Mouse (Mus musculus): Measurements from ENCODE around the gene Tmem88b. TPM values are rescaled to one million over a fixed set of nuclear protein-coding genes. Genes with fewer than 3 reads are reported as not detected.

The Tmem88b gene
- total and polyA plus RNA-seq, 3 experiments, result 0.19 to 0.32 TPM; not detected in 1

DNA sequence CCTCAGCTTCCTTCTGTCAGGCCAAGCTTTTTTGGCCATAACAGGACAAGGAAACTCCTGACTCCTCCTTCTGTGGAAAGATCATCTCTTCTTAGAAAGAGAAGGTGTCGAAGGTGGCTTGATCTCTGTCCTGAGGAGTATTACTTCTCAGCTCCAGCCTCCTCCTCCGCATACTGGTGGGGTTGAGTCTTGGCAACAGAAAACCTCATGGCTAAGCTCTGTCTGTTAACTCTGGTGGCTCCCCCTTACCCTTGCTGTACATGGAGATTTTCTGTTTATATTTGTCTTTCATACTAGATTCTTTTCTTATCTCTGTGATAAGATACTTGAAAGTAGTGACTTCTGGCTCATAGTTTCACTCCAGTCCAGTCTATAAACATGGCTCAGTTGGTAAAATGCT, 8.1 kb upstream of the Tmem88b start:
- no peaks in the 10 kb centered on the region for H3K9me3 ChIP-seq (replicated peaks; ENCODE audit: insufficient read depth, low read length)
- H3K27me3 ChIP-seq (ENCODE audit: control insufficient read depth in 1 of 2, insufficient read depth in 2 of 2, low read length in 2 of 2), result 0 out of 4 replicates have a peak, but pooled peaks cover 0 to 4% of the 10 kb centered on the region in 2 experiments
- TF ChIP-seq RAD21 (IDR thresholded peaks at IDR 0.05; ENCODE audit: low read depth, low read length) (no peak), HCFC1 (IDR thresholded peaks at IDR 0.05; ENCODE audit: low read depth, low read length) (no peak)
- no peak overlapping the region for H3K4me3 ChIP-seq (ENCODE audit: control insufficient read depth in 1 of 2, insufficient read depth in 1 of 2, low read depth in 2 of 2, low read length in 2 of 2)
- peaks cover 0 to under 1% of the 10 kb centered on the region in 2 experiments; a peak in 2 of 4 replicates for H3K36me3 ChIP-seq (ENCODE audit: control insufficient read depth in 1 of 2, insufficient read depth in 2 of 2, low read length in 2 of 2)
- H3K9ac ChIP-seq (ENCODE audit: control insufficient read depth, low read depth, low read length, poor library complexity, severe bottlenecking), result no peak overlapping the region
- H3K79me2 ChIP-seq (ENCODE audit: control insufficient read depth, insufficient read depth, low read length, poor library complexity), result no peaks in the 10 kb centered on the region
- peaks cover under 1 to 1% of the 10 kb centered on the region in 2 experiments; a peak in 3 of 4 replicates for H3K4me1 ChIP-seq (ENCODE audit: control insufficient read depth in 1 of 2, insufficient read depth in 2 of 2, low read length in 2 of 2)
- H3K27ac ChIP-seq (ENCODE audit: control insufficient read depth, low read depth, low read length), result no peak overlapping the region
- no peak for DNase-seq (ENCODE audit: low read depth, low spot score)

GRCm38 (mm10) chr4:155791240-155791933, 5.7 kb upstream of the Tmem88b start:
- H3K27me3 ChIP-seq (ENCODE audit: control insufficient read depth in 1 of 2, insufficient read depth in 2 of 2, low read length in 2 of 2), result 0 out of 4 replicates have a peak, but pooled peaks cover 0 to 4% of the 10 kb centered on the region in 2 experiments
- H3K9me3 ChIP-seq (replicated peaks; ENCODE audit: insufficient read depth, low read length), result no peaks in the 10 kb centered on the region
- no peaks in the 10 kb centered on the region for H3K79me2 ChIP-seq (ENCODE audit: control insufficient read depth, insufficient read depth, low read length, poor library complexity)
- TF ChIP-seq RCOR1 (IDR thresholded peaks at IDR 0.05; ENCODE audit: low read depth, low read length), result no peak
- TF ChIP-seq E2F4 (IDR thresholded peaks at IDR 0.05; ENCODE audit: borderline replicate concordance, low read depth, low read length), result no peak
- TF ChIP-seq NELFE (IDR thresholded peaks at IDR 0.05; ENCODE audit: low read depth, low read length), result no peak
- TF ChIP-seq TBP (IDR thresholded peaks at IDR 0.05; ENCODE audit: low read depth, low read length), result no peak
- no peak for TF ChIP-seq ZC3H11A (IDR thresholded peaks at IDR 0.05; ENCODE audit: low read depth, low read length)
- TF ChIP-seq MYC (IDR thresholded peaks at IDR 0.05; ENCODE audit: low read depth, low read length), result no peak
- no peak for TF ChIP-seq MAZ (IDR thresholded peaks at IDR 0.05; ENCODE audit: low read depth, low read length)
- TF ChIP-seq MEF2A (IDR thresholded peaks at IDR 0.05; ENCODE audit: extremely low read depth, insufficient replicate concordance, low read depth, low read length, poor library complexity, severe bottlenecking), result no peak
- no peak for TF ChIP-seq UBTF (IDR thresholded peaks at IDR 0.05; ENCODE audit: borderline replicate concordance, insufficient read depth, low read depth, low read length)
- no peak for TF ChIP-seq ZMIZ1 (IDR thresholded peaks at IDR 0.05; ENCODE audit: low read depth, low read length)
- no peak for TF ChIP-seq USF1 (IDR thresholded peaks at IDR 0.05; ENCODE audit: low read depth, low read length)
- TF ChIP-seq POLR2AphosphoS5 (IDR thresholded peaks at IDR 0.05; ENCODE audit: borderline replicate concordance, low read depth, low read length), result no peak
- TF ChIP-seq KAT2A (conservative IDR thresholded peaks at IDR 0.05; ENCODE audit: low read depth, low read length), result no peak
- no peak for TF ChIP-seq HCFC1 (IDR thresholded peaks at IDR 0.05; ENCODE audit: low read depth, low read length)
- no peak for TF ChIP-seq USF2 (IDR thresholded peaks at IDR 0.05; ENCODE audit: borderline replicate concordance in 1 of 2, insufficient read depth in 1 of 2, low read depth in 1 of 2, low read length in 2 of 2)
- TF ChIP-seq MXI1 (IDR thresholded peaks at IDR 0.05; ENCODE audit: low read depth, low read length), result no peak
- H3K36me3 ChIP-seq (ENCODE audit: control insufficient read depth in 1 of 2, insufficient read depth in 2 of 2, low read length in 2 of 2), result peaks cover 0 to 8% of the 10 kb centered on the region in 2 experiments; a peak in 2 of 4 replicates
- peaks cover 3 to 10% of the 10 kb centered on the region in 2 experiments; a peak in 3 of 4 replicates for H3K4me1 ChIP-seq (ENCODE audit: control insufficient read depth in 1 of 2, insufficient read depth in 2 of 2, low read length in 2 of 2)
- H3K9ac ChIP-seq (ENCODE audit: control insufficient read depth, low read depth, low read length, poor library complexity, severe bottlenecking), result no peak overlapping the region
- no peak overlapping the region for H3K27ac ChIP-seq (ENCODE audit: control insufficient read depth, low read depth, low read length)
- no peak for DNase-seq (ENCODE audit: low read depth, low spot score)
- H3K4me3 ChIP-seq (ENCODE audit: control insufficient read depth in 1 of 2, insufficient read depth in 1 of 2, low read depth in 2 of 2, low read length in 2 of 2), result no peak overlapping the region
